Comparison of ENCODE assay signal across 22 mouse cellular contexts in genomic region chr19:28764795-28765360, GRCm38 (mm10).
DNase-seq lines count a peak whose midpoint lies in the region; ATAC-seq and TF ChIP-seq lines count a peak whose summit lies in the region.
"Had no signal": no experiment of that assay in that cellular context is flagged by ENCODE, and none has a peak within 500 bp of the region (broad histone marks: within the 10 kb centered on the region; RNA-seq: fewer than 3 reads in every experiment).

No protein-coding gene starts in this region.

- H3K79me2 ChIP-seq in C2C12 (ENCODE audit: control insufficient read depth, insufficient read depth), result no peaks in the 10 kb centered on the region

- no peaks in the 10 kb centered on the region for H3K4me1 ChIP-seq in stomach, embryonic 16.5 days (ENCODE audit: control insufficient read depth, insufficient read depth, low read length)
- H3K4me1 ChIP-seq: hindbrain, embryonic 15.5 days had no signal

- H3K27ac ChIP-seq in stomach, embryonic 16.5 days (ENCODE audit: low read length), result no peak overlapping the region
- H3K27ac ChIP-seq: forebrain, embryonic 13.5 days; heart, adult 2 months; heart, embryonic 15.5 days; hindbrain, embryonic 15.5 days; kidney, postnatal 0 days; layer of hippocampus, adult 2 months had no signal

- DNase-seq in ES-CJ7 (ENCODE audit: low read depth, low spot score), result peak; percentile 62
- peak; percentile 46 for DNase-seq in large intestine, adult 2 months (ENCODE audit: low read depth, low spot score)
- DNase-seq in left cerebral cortex, postnatal 4 days, result no peak
- DNase-seq in right cerebral cortex, postnatal 25 days, result no peak
- DNase-seq in testis, postnatal 10 days (ENCODE audit: low spot score), result no peak
- DNase-seq: cerebellum, adult 8-10 months; gastrocnemius, postnatal 25 days; heart, adult 2 months; heart, postnatal 4 days; kidney, adult 18-20 months; liver; retina, postnatal 1 day; thymus, adult 18-20 months had no signal

- intact Hi-C loops in left cerebral cortex, postnatal 4 days (cut with DNase I), result loop anchor here (5.0 to 10.0 kb wide), 2 partner anchors 600 to 753 kb away; partner anchors contain the start of gene Rfx3

- H3K4me3 ChIP-seq in C2C12 (ENCODE audit: insufficient read depth, poor library complexity, severe bottlenecking), result no peak overlapping the region
- no peak overlapping the region for H3K4me3 ChIP-seq in stomach, embryonic 16.5 days (replicated peaks; ENCODE audit: low read length)
- H3K4me3 ChIP-seq: erythroblast, embryonic 14.5 days; forebrain, embryonic 13.5 days; heart, adult 2 months; heart, embryonic 15.5 days; hindbrain, embryonic 15.5 days; layer of hippocampus, adult 2 months had no signal

- no peaks in the 10 kb centered on the region for H3K27me3 ChIP-seq in C2C12 (ENCODE audit: control insufficient read depth, insufficient read depth, insufficient read length)
- no peaks in the 10 kb centered on the region; the same call in 1 of the 2 replicates for H3K27me3 ChIP-seq in stomach, embryonic 16.5 days (ENCODE audit: control insufficient read depth, insufficient read depth, low read length)
- H3K27me3 ChIP-seq: forebrain, embryonic 13.5 days; heart, embryonic 15.5 days; hindbrain, embryonic 15.5 days had no signal

- H3K9ac ChIP-seq in stomach, embryonic 16.5 days (ENCODE audit: low read length), result no peak overlapping the region
- H3K9ac ChIP-seq: forebrain, embryonic 13.5 days; heart, embryonic 15.5 days; hindbrain, embryonic 15.5 days had no signal

- no peak overlapping the region for H3K4me2 ChIP-seq in stomach, embryonic 16.5 days (ENCODE audit: low read depth, low read length)
- H3K4me2 ChIP-seq: forebrain, embryonic 13.5 days; heart, embryonic 15.5 days; hindbrain, embryonic 15.5 days; midbrain, embryonic 11.5 days had no signal

- TF ChIP-seq CTCF in C2C12 (IDR thresholded peaks at IDR 0.05; ENCODE audit: control insufficient read depth, insufficient read depth, insufficient read length), result no peak

- H3ac ChIP-seq in C2C12 (ENCODE audit: control insufficient read depth, insufficient read length, low read depth), result no peak overlapping the region

- 42% methylated on average over 11 of the region's 11 CpGs for WGBS in large intestine, adult 2 months
- WGBS in stomach, embryonic 16.5 days, result 67% methylated on average over 11 of the region's 11 CpGs

- peak; percentile 40; the same call in 1 of the 2 replicates for ATAC-seq in stomach, embryonic 16.5 days (ENCODE audit: insufficient read depth, low FRiP score)
- ATAC-seq: forebrain, embryonic 13.5 days had no signal

- no peaks in the 10 kb centered on the region for H3K79me3 ChIP-seq in C2C12 (ENCODE audit: low read depth)

- no peaks in the 10 kb centered on the region for H3K9me3 ChIP-seq in stomach, embryonic 16.5 days (replicated peaks; ENCODE audit: control insufficient read depth, low read length)
- H3K9me3 ChIP-seq: forebrain, embryonic 13.5 days; heart, embryonic 15.5 days; hindbrain, embryonic 15.5 days had no signal

- no peaks in the 10 kb centered on the region for H3K36me3 ChIP-seq in C2C12 (ENCODE audit: control insufficient read depth, insufficient read depth)
- no peaks in the 10 kb centered on the region for H3K36me3 ChIP-seq in stomach, embryonic 16.5 days (ENCODE audit: control insufficient read depth, insufficient read depth, low read length)
- H3K36me3 ChIP-seq: heart, embryonic 15.5 days; hindbrain, embryonic 15.5 days had no signal

TF ChIP-seq in C2C12, 6 proteins besides CTCF, POLR2A, EP300 and RAD21:
- TF ChIP-seq CEBPB (IDR thresholded peaks at IDR 0.05; ENCODE audit: low read depth) (no peak), MYOG (IDR thresholded peaks at IDR 0.05; ENCODE audit: control insufficient read depth, extremely low read depth, insufficient read length) (no peak), USF1 (IDR thresholded peaks at IDR 0.05; ENCODE audit: low read depth) (peak; percentile 71), FOSL1 (IDR thresholded peaks at IDR 0.05; ENCODE audit: insufficient read depth, low read length, poor library complexity, severe bottlenecking) (no peak)

Comparison
In these comparisons a context has a peak if more than half of its experiments do, and no peak if none do; other contexts are left out.
1. DNase-seq: peak in ES-CJ7 (single experiment) and large intestine, adult 2 months (single experiment); none in left cerebral cortex, postnatal 4 days (single experiment), right cerebral cortex, postnatal 25 days (single experiment) and testis, postnatal 10 days (single experiment).